Mouse (Mus musculus): ENCODE data around the gene Limk2.

- TF ChIP-seq CHD2 (IDR thresholded peaks at IDR 0.05; ENCODE audit: low read depth, low read length) (no peak), MAFK (IDR thresholded peaks at IDR 0.05; ENCODE audit: insufficient read depth, low read depth, low read length) (no peak), ZNF384 (IDR thresholded peaks at IDR 0.05; ENCODE audit: low read depth, low read length) (no peak)
Observed at GRCm38 (mm10) chr11:3349343-3349695, 59.7 kb downstream of the Limk2 start.
